7 mouse cellular contexts compared by ENCODE assay signal in the genomic region with DNA sequence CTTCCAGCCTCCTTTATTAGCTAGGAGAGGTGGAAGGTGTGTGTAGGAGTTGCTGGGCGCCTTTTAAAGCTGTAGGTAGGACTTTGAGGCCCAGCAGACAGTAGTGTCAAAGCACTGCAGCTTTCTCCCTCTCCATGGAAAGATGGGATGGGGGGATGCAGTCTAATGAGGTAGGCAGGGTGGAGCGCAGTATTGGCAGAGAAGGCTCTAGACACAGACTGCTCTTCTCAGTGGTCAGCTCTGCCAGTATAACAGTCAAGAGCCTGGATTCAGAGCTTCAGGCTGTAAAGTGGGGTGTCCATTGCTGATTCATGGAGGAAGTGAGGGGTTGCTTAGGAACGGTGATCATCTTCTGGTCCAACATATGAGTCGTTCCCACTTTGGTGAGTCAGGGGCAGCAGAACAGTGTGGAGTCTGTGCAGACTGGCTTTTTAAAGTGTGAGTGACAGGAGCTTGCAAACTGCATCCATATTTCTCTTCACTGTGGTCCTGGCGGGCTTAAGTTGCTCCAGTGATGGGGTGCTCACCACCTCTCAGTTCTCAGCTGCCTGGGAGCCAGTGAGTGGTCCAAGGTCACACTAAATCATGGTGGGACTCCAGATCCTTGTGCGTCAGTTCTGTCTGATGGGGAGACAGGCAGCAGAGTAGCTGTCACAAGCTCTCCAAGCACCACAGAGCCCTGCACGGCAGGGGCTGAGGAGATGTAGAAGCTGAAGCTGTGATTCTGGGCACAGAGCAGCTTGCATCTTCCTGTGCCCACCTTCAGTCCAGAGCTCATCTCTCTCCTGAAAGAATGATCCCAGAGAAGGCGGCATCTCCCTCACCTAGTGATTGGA. TPM values are rescaled to one million over a fixed set of nuclear protein-coding genes. Genes with fewer than 3 reads are reported as not detected.
A peak's percentile ranks its signal among the peaks of the same experiment; 100 is the strongest.
DNase-seq lines count a peak whose midpoint lies in the region; ATAC-seq and TF ChIP-seq lines count a peak whose summit lies in the region.

No protein-coding gene starts in this region.

- H3K9me3 ChIP-seq in lung, embryonic 16.5 days (ENCODE audit: control insufficient read depth, low read length), result no peaks in the 10 kb centered on the region
- H3K9me3 ChIP-seq in limb, embryonic 10.5 days (replicated peaks), result no peaks in the 10 kb centered on the region
- H3K9me3 ChIP-seq in stomach, embryonic 14.5 days (ENCODE audit: control insufficient read depth, low read depth, low read length), result no peaks in the 10 kb centered on the region

- H3K4me1 ChIP-seq in lung, embryonic 16.5 days (replicated peaks; ENCODE audit: control insufficient read depth, insufficient read depth, low read length), result peaks cover 35% of the 10 kb centered on the region
- peaks cover 17% of the 10 kb centered on the region for H3K4me1 ChIP-seq in embryonic fibroblast, embryonic 13.5 days (ENCODE audit: control insufficient read depth, insufficient read depth, low read length)
- peaks cover 56% of the 10 kb centered on the region for H3K4me1 ChIP-seq in limb, embryonic 10.5 days
- H3K4me1 ChIP-seq in stomach, embryonic 14.5 days (ENCODE audit: control insufficient read depth, insufficient read depth, low read length), result peaks cover 40% of the 10 kb centered on the region

- peak overlapping the region; percentile 69 for H3K4me2 ChIP-seq in lung, embryonic 16.5 days (ENCODE audit: low read depth, low read length)
- peak overlapping the region; percentile 94 for H3K4me2 ChIP-seq in stomach, embryonic 14.5 days (replicated peaks; ENCODE audit: low read depth, low read length)

- WGBS in lung, embryonic 16.5 days, result 71% methylated on average over 8 of the region's 8 CpGs
- 86% methylated on average over 8 of the region's 8 CpGs for WGBS in limb, embryonic 10.5 days
- WGBS in stomach, embryonic 14.5 days, result 80% methylated on average over 8 of the region's 8 CpGs

- no peak for DNase-seq in lung, postnatal 36 days
- DNase-seq in limb, embryonic 10.5 days (ENCODE audit: low spot score), result no peak
- no peak for DNase-seq in adipocyte (ENCODE audit: low spot score)
- no peak for DNase-seq in MN1 (ENCODE audit: low spot score)

- ATAC-seq in lung, embryonic 16.5 days (ENCODE audit: low read depth), result no peak
- no peak for ATAC-seq in stomach, embryonic 14.5 days (ENCODE audit: insufficient number of reproducible peaks, insufficient read depth, low FRiP score, low read depth)

- H3K4me3 ChIP-seq in lung, embryonic 16.5 days (ENCODE audit: low read length), result peak overlapping the region; percentile 86
- H3K4me3 ChIP-seq in embryonic fibroblast, embryonic 13.5 days (ENCODE audit: insufficient read depth, low read length), result peak overlapping the region; percentile 60
- peak overlapping the region; percentile 79 for H3K4me3 ChIP-seq in limb, embryonic 10.5 days
- H3K4me3 ChIP-seq in stomach, embryonic 14.5 days (ENCODE audit: low read depth, low read length), result peak overlapping the region; percentile 73

- H3K9ac ChIP-seq in lung, embryonic 16.5 days (ENCODE audit: low read length), result peak overlapping the region; percentile 96
- H3K9ac ChIP-seq in stomach, embryonic 14.5 days (replicated peaks; ENCODE audit: low read depth, low read length), result peak overlapping the region; percentile 80

- no peak for TF ChIP-seq CTCF in embryonic fibroblast, embryonic 13.5 days (IDR thresholded peaks at IDR 0.05; ENCODE audit: borderline replicate concordance, insufficient read depth, low read length)

- no peak; the same call in 1 of the 2 replicates for TF ChIP-seq POLR2A in embryonic fibroblast, embryonic 13.5 days (IDR thresholded peaks at IDR 0.05; ENCODE audit: low read depth, low read length)

- peak overlapping the region; percentile 99 for H3K27ac ChIP-seq in lung, embryonic 16.5 days (ENCODE audit: low read length)
- peak overlapping the region; percentile 92 for H3K27ac ChIP-seq in embryonic fibroblast, embryonic 13.5 days (ENCODE audit: insufficient read depth, low read length)
- H3K27ac ChIP-seq in limb, embryonic 10.5 days, result peak overlapping the region; percentile 95
- H3K27ac ChIP-seq in stomach, embryonic 14.5 days (ENCODE audit: low read length), result peak overlapping the region; percentile 99; the same call in 1 of the 2 replicates

- no peaks in the 10 kb centered on the region for H3K27me3 ChIP-seq in lung, embryonic 16.5 days (ENCODE audit: control insufficient read depth, insufficient read depth, low read depth, low read length)
- no peaks in the 10 kb centered on the region for H3K27me3 ChIP-seq in limb, embryonic 10.5 days (ENCODE audit: low read depth, poor library complexity, severe bottlenecking)
- no peaks in the 10 kb centered on the region for H3K27me3 ChIP-seq in stomach, embryonic 14.5 days (ENCODE audit: control insufficient read depth, insufficient read depth, low read length)

- H3K36me3 ChIP-seq in lung, embryonic 16.5 days (ENCODE audit: control insufficient read depth, insufficient read depth, low read length), result peaks cover 11% of the 10 kb centered on the region
- H3K36me3 ChIP-seq in limb, embryonic 10.5 days, result peaks cover 32% of the 10 kb centered on the region
- H3K36me3 ChIP-seq in stomach, embryonic 14.5 days (ENCODE audit: control insufficient read depth, insufficient read depth, low read length), result peaks cover 19% of the 10 kb centered on the region

RNA-seq across cellular contexts. Expression of a gene that starts 2.1 kb away (rescaled TPM):
- 83.7 and 84.4 TPM in 2 replicates for polyA plus RNA-seq in lung, embryonic 16.5 days (2015; fragmentation: Nextera tagmentation; extraction: Ambion mirVana)
- 26.9 and 33.8 TPM in 2 replicates for polyA plus RNA-seq in embryonic fibroblast, embryonic 13.5 days (2011; ENCODE audit: insufficient read length, low read depth, missing spikeins)
- polyA plus RNA-seq in limb, embryonic 10.5 days (2016; fragmentation: Nextera tagmentation; extraction: Ambion mirVana), result 71.4 and 75.2 TPM in 2 replicates
- 64.6 and 71.8 TPM in 2 replicates for polyA plus RNA-seq in stomach, embryonic 14.5 days (2014; fragmentation: Nextera tagmentation; extraction: Ambion mirVana)

RNA-seq across cellular contexts. Expression of a gene that starts 2.2 kb away (rescaled TPM):
- 92.3 and 95.6 TPM in 2 replicates for polyA plus RNA-seq in lung, embryonic 16.5 days (2015; fragmentation: Nextera tagmentation; extraction: Ambion mirVana)
- 80.0 and 84.2 TPM in 2 replicates for polyA plus RNA-seq in embryonic fibroblast, embryonic 13.5 days (2011; ENCODE audit: insufficient read length, low read depth, missing spikeins)
- 96.4 and 99.6 TPM in 2 replicates for polyA plus RNA-seq in limb, embryonic 10.5 days (2016; fragmentation: Nextera tagmentation; extraction: Ambion mirVana)
- 43.6 and 54.9 TPM in 2 replicates for polyA plus RNA-seq in stomach, embryonic 14.5 days (2014; fragmentation: Nextera tagmentation; extraction: Ambion mirVana)

RNA-seq across cellular contexts. Expression of a gene that starts 5.9 kb away (rescaled TPM):
- polyA plus RNA-seq in lung, embryonic 16.5 days (2015; fragmentation: Nextera tagmentation; extraction: Ambion mirVana), result 38.0 and 39.0 TPM in 2 replicates
- 24.7 and 30.6 TPM in 2 replicates for polyA plus RNA-seq in embryonic fibroblast, embryonic 13.5 days (2011; ENCODE audit: insufficient read length, low read depth, missing spikeins)
- 37.5 and 43.1 TPM in 2 replicates for polyA plus RNA-seq in limb, embryonic 10.5 days (2016; fragmentation: Nextera tagmentation; extraction: Ambion mirVana)
- 25.7 and 30.0 TPM in 2 replicates for polyA plus RNA-seq in stomach, embryonic 14.5 days (2014; fragmentation: Nextera tagmentation; extraction: Ambion mirVana)

RNA-seq across cellular contexts. Expression of a gene that starts 18.6 kb away (rescaled TPM):
- 302 and 307 TPM in 2 replicates for polyA plus RNA-seq in lung, embryonic 16.5 days (2015; fragmentation: Nextera tagmentation; extraction: Ambion mirVana)
- 144 and 160 TPM in 2 replicates for polyA plus RNA-seq in embryonic fibroblast, embryonic 13.5 days (2011; ENCODE audit: insufficient read length, low read depth, missing spikeins)
- 434 and 504 TPM in 2 replicates for polyA plus RNA-seq in limb, embryonic 10.5 days (2016; fragmentation: Nextera tagmentation; extraction: Ambion mirVana)
- 377 and 384 TPM in 2 replicates for polyA plus RNA-seq in stomach, embryonic 14.5 days (2014; fragmentation: Nextera tagmentation; extraction: Ambion mirVana)

RNA-seq across cellular contexts. Expression of a gene that starts 34.5 kb away (rescaled TPM):
- 3.3 and 3.5 TPM in 2 replicates for polyA plus RNA-seq in lung, embryonic 16.5 days (2015; fragmentation: Nextera tagmentation; extraction: Ambion mirVana)
- polyA plus RNA-seq in embryonic fibroblast, embryonic 13.5 days (2011; ENCODE audit: insufficient read length, low read depth, missing spikeins), result 342 and 471 TPM in 2 replicates
- 3.1 and 3.4 TPM in 2 replicates for polyA plus RNA-seq in limb, embryonic 10.5 days (2016; fragmentation: Nextera tagmentation; extraction: Ambion mirVana)
- 3.1 and 4.4 TPM in 2 replicates for polyA plus RNA-seq in stomach, embryonic 14.5 days (2014; fragmentation: Nextera tagmentation; extraction: Ambion mirVana)
